Mouse (Mus musculus) hindbrain, embryonic 16.5 days (tissue): ENCODE results near the gene Gm17349. TPM values are rescaled to one million over a fixed set of nuclear protein-coding genes. Genes with fewer than 3 reads are reported as not detected.
"Not testable (repeated sequence)": the region's sequence is repeated elsewhere in the genome, so short reads cannot be mapped to it uniquely, and the experiment has no call there.

Experiments used
- ATAC-seq: fragments of 200-750 bp; cut with Nextera tagmentation; 2 replicates; pipeline ENCODE4 v1.8.0; 2017; ENCODE audit warnings: moderate TSS enrichment, moderate library complexity
- H3K27ac ChIP-seq: fragments of 300-500 bp; sonication (generic); 2 replicates; pipeline ENCODE4 v1.5.1; 2014; ENCODE audit warnings: low read depth, mild to moderate bottlenecking, control low read depth, low read length, moderate library complexity
- H3K27me3 ChIP-seq: fragments of 300-500 bp; sonication (generic); replicated peaks from 2 replicates; pipeline ENCODE4 v1.6.1; 2014; ENCODE audit warnings: low read length; ENCODE audit not compliant: control insufficient read depth, insufficient read depth
- H3K36me3 ChIP-seq: fragments of 300-500 bp; sonication (generic); 2 replicates; pipeline ENCODE4 v1.6.1; 2014; ENCODE audit warnings: mild to moderate bottlenecking, low read length, moderate library complexity, mixed read lengths; ENCODE audit not compliant: control insufficient read depth, insufficient read depth
- H3K4me1 ChIP-seq: fragments of 300-500 bp; sonication (generic); 2 replicates; pipeline ENCODE4 v1.6.1; 2014; ENCODE audit warnings: low read depth, low read length; ENCODE audit not compliant: control insufficient read depth, insufficient read depth
- H3K4me2 ChIP-seq: fragments of 300-500 bp; sonication (generic); 2 replicates; pipeline ENCODE4 v1.6.1; 2014; ENCODE audit warnings: mild to moderate bottlenecking, low read length, control low read depth, moderate library complexity
- H3K4me3 ChIP-seq: fragments of 300-500 bp; sonication (generic); 2 replicates; pipeline ENCODE4 v1.5.1; 2014; ENCODE audit warnings: mild to moderate bottlenecking, low read length, control low read depth, moderate library complexity
- H3K9ac ChIP-seq: fragments of 300-500 bp; sonication (generic); 2 replicates; pipeline ENCODE4 v1.6.1; 2014; ENCODE audit warnings: low read depth, mild to moderate bottlenecking, control low read depth, low read length, moderate library complexity
- H3K9me3 ChIP-seq: fragments of 300-500 bp; sonication (generic); 2 replicates; pipeline ENCODE4 v1.6.1; 2014; ENCODE audit warnings: mild to moderate bottlenecking, low read length, moderate library complexity; ENCODE audit not compliant: control insufficient read depth
- WGBS: fragments of 180-500 bp; shearing (Covaris S2); extraction: QIAGEN DNeasy Blood & Tissue Kit; methylation state at CpG from one replicate; pipeline ENCODE4 v1.1.7; 2014; 5-methylcytosine and 5-hydroxymethylcytosine counted together
- polyA plus RNA-seq: library from polyadenylated mRNA; unstranded; fragments of >200 nt; fragmentation: Nextera tagmentation; extraction: Ambion mirVana; gene quantifications from 2 replicates; pipeline ENCODE4 v1.2.1, GENCODE M21; 2015

Gene Gm17349
- polyA plus RNA-seq, 1 experiment from 2014 or later = not detected

- H3K27me3 ChIP-seq = no peaks in the 10 kb centered on the region
- no peaks in the 10 kb centered on the region for H3K9me3 ChIP-seq
- peak overlapping the region; percentile 97 for H3K9ac ChIP-seq
- no peak for ATAC-seq
- WGBS = 59% methylated on average over 5 of the region's 5 CpGs
- peaks cover 28% of the 10 kb centered on the region for H3K4me1 ChIP-seq
- H3K27ac ChIP-seq = peak overlapping the region; percentile 75; the same call in 1 of the 2 replicates
- peak overlapping the region; percentile 77 for H3K4me3 ChIP-seq
- peaks cover 29% of the 10 kb centered on the region for H3K36me3 ChIP-seq
- H3K4me2 ChIP-seq = peak overlapping the region; percentile 86
Observed at GRCm38 (mm10) chr15:99703676-99704040, 1.6 kb downstream of the Gm17349 start.

GRCm38 (mm10) chr15:99703104-99703503, 2.2 kb downstream of the Gm17349 start:
- ATAC-seq = no peak
- peak overlapping the region; percentile 77 for H3K4me3 ChIP-seq
- no peaks in the 10 kb centered on the region for H3K27me3 ChIP-seq
- peak overlapping the region; percentile 86 for H3K4me2 ChIP-seq
- peaks cover 27% of the 10 kb centered on the region for H3K36me3 ChIP-seq
- 57% methylated on average over 9 of the region's 9 CpGs for WGBS
- H3K9me3 ChIP-seq = no peaks in the 10 kb centered on the region
- peak overlapping the region; percentile 97 for H3K9ac ChIP-seq
- peak overlapping the region; percentile 95 for H3K27ac ChIP-seq
- H3K4me1 ChIP-seq = peaks cover 28% of the 10 kb centered on the region

- WGBS = 0% methylated on average over 68 of the region's 71 CpGs
- Histone ChIP-seq H3K27me3 (no peaks in the 10 kb centered on the region), H3K27ac (peak within 1 kb of the TSS; percentile 95), H3K4me1 (peaks cover 28% of the 10 kb centered on the region), H3K4me2 (peak within 1 kb of the TSS; percentile 86), H3K9me3 (no peaks in the 10 kb centered on the region), H3K4me3 (peak within 1 kb of the TSS; percentile 77), H3K36me3 (peaks cover 26% of the 10 kb centered on the region), H3K9ac (peak within 1 kb of the TSS; percentile 97)
- ATAC-seq = peak; percentile 97
Observed at GRCm38 (mm10) chr15:99701999-99702900, 3.0 kb downstream of the Gm17349 start, which contains the start of gene Smarcd1. TSS of gene Smarcd1 (plus strand) at chr15:99702129.

- not testable (repeated sequence) for H3K27me3 ChIP-seq, H3K9me3 ChIP-seq
- WGBS = 44% methylated on average over 16 of the region's 16 CpGs
- Histone ChIP-seq H3K9ac (peak overlapping the region; percentile 51), H3K4me3 (peak overlapping the region; percentile 77), H3K27ac (peak overlapping the region; percentile 95), H3K36me3 (peaks cover 30% of the 10 kb centered on the region), H3K4me1 (peaks cover 28% of the 10 kb centered on the region), H3K4me2 (peak overlapping the region; percentile 86)
- ATAC-seq = peak; percentile 3; the same call in 1 of the 2 replicates
Observed at GRCm38 (mm10) chr15:99701640-99701998, 3.7 kb downstream of the Gm17349 start.

GRCm38 (mm10) chr15:99700219-99701106, 4.8 kb downstream of the Gm17349 start:
- ATAC-seq = no peak
- Histone ChIP-seq H3K9ac (no peak overlapping the region; the same call in 1 of the 2 replicates), H3K36me3 (peaks cover 29% of the 10 kb centered on the region), H3K27me3 (no peaks in the 10 kb centered on the region), H3K4me3 (no peak overlapping the region), H3K9me3 (no peaks in the 10 kb centered on the region), H3K27ac (no peak overlapping the region), H3K4me2 (no peak overlapping the region), H3K4me1 (peaks cover 25% of the 10 kb centered on the region)
- WGBS = 89% methylated on average over 18 of the region's 18 CpGs

GRCm38 (mm10) chr15:99699715-99700114, 5.6 kb downstream of the Gm17349 start:
- Histone ChIP-seq H3K4me1 (peaks cover 20% of the 10 kb centered on the region), H3K27ac (no peak overlapping the region), H3K4me3 (no peak overlapping the region), H3K36me3 (peaks cover 29% of the 10 kb centered on the region), H3K27me3 (no peaks in the 10 kb centered on the region), H3K4me2 (no peak overlapping the region), H3K9me3 (no peaks in the 10 kb centered on the region), H3K9ac (no peak overlapping the region; the same call in 1 of the 2 replicates)
- WGBS = 85% methylated on average over 10 of the region's 10 CpGs
- ATAC-seq = no peak

GRCm38 (mm10) chr15:99698533-99699085, 6.7 kb downstream of the Gm17349 start:
- Histone ChIP-seq H3K36me3 (peaks cover 27% of the 10 kb centered on the region), H3K4me3 (no peak overlapping the region), H3K9me3 (no peaks in the 10 kb centered on the region), H3K27me3 (no peaks in the 10 kb centered on the region), H3K27ac (no peak overlapping the region), H3K9ac (no peak overlapping the region), H3K4me2 (no peak overlapping the region), H3K4me1 (peaks cover 8% of the 10 kb centered on the region)
- WGBS = 47% methylated on average over 20 of the region's 20 CpGs
- ATAC-seq = no peak

GRCm38 (mm10) chr15:99697309-99697708, 8.0 kb downstream of the Gm17349 start:
- Histone ChIP-seq H3K4me2 (no peak overlapping the region), H3K36me3 (peaks cover 27% of the 10 kb centered on the region), H3K27me3 (no peaks in the 10 kb centered on the region), H3K27ac (no peak overlapping the region), H3K9me3 (no peaks in the 10 kb centered on the region), H3K4me3 (no peak overlapping the region), H3K4me1 (no peaks in the 10 kb centered on the region; the same call in 1 of the 2 replicates), H3K9ac (no peak overlapping the region)
- ATAC-seq = no peak
- 34% methylated on average over 2 of the region's 2 CpGs for WGBS
